Mouse (Mus musculus): Measurements from ENCODE around the gene Olfr70. TPM values are rescaled to one million over a fixed set of nuclear protein-coding genes. Genes with fewer than 3 reads are reported as not detected.

Gene Olfr70
- polyA plus RNA-seq, 1 experiment = not detected

DNA sequence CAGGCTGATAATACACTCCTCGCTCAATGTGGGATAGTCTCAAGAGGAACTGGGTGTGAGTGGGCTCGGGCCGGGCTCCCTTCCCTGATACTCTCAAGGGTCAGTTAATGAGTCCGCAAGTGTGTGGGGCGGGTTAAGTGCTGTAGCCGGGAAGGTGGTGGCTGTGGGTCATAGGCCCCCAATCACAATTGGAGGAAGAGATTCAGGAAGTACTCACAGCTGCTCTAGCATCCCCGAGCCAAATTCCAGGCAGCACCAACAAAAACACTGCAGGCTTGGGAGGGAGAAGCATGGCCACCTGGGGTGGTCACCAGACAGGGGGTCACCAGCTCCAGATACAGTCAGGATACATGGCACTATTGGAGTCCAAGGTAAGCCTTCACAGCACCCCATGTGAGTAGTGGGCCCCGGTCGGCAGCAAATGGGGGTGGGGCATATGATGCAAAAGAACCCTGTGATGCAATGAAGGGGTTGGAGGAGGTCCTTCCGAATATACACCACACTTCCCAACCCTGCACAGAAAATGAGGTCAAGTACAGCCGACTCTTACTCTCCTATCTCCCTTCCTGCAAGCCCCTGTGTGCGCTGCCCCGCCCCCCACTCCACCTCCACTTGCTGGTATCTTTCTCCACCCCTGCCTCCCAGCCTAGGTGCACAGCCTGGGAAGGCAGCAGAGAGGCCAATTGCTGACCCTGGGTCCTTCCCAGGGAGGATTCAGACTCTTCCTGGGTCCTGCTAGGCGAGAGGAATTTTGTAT is 29.4 kb upstream of the Olfr70 start, which contains the start of gene Spaar:
Gene Spaar, plus strand, starts transcription at position 241 of the 757 bp plus-strand sequence.
- peak; percentile 77 for DNase-seq
- WGBS = 16% methylated on average over 14 of the region's 14 CpGs
- Histone ChIP-seq H3K4me1 (ENCODE audit: control insufficient read depth, insufficient read depth, low read length) (peaks cover 35% of the 10 kb centered on the region), H3K4me3 (replicated peaks; ENCODE audit: extremely low read depth, low read depth, low read length) (no peak within 1 kb of the TSS)
- TF ChIP-seq POLR2A (IDR thresholded peaks at IDR 0.05; ENCODE audit: borderline replicate concordance, extremely low read depth, low read depth, low read length) (no peak; the same call in 1 of the 2 replicates), CTCF (IDR thresholded peaks at IDR 0.05; ENCODE audit: insufficient read depth, low read length) (no peak)

DNA sequence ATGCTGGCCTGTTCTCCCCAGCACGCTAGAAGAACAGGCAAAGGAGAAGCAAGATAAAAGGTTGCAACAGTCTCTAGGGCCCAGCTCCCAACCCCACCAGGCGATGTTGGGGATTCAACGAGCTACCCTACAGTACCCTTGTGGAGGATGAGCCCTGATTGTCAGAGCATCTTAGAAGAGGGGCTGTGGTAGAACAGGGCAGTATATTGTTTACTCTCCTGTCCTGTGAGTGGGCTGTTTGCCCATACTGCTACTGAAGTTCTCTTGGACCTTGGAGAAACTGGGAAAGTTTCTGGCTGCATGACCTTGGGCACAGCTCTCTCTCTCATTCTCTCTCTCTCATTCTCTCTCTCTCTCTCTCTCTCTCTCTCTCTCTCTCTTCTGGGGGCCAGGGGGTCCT is 28.5 kb upstream of the Olfr70 start:
- DNase-seq = no peak
- TF ChIP-seq POLR2A (IDR thresholded peaks at IDR 0.05; ENCODE audit: borderline replicate concordance, extremely low read depth, low read depth, low read length) (no peak), CTCF (IDR thresholded peaks at IDR 0.05; ENCODE audit: insufficient read depth, low read length) (no peak)
- no peak overlapping the region for H3K4me3 ChIP-seq (replicated peaks; ENCODE audit: extremely low read depth, low read depth, low read length)
- 28% methylated on average over 3 of the region's 3 CpGs for WGBS
- H3K4me1 ChIP-seq (ENCODE audit: control insufficient read depth, insufficient read depth, low read length) = peaks cover 35% of the 10 kb centered on the region

DNA sequence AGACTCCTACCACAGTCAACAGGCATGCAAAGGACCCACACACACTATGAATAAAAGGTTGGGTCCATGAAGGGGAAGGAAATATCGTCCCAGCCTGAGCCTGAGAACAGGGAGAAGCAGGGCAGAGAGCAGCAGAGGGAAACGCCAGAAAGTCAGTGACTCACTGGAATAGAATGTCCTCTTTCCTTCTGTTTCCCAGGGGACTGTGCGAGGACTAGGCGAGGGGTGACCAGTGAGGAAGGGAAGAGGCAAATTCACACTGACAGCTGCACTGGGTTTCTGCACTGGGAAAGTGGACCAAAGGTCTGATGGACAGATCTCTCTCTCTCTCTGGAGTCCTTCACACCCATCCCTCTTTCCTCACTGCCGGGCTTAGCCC is 28.0 kb upstream of the Olfr70 start:
- H3K4me3 ChIP-seq (replicated peaks; ENCODE audit: extremely low read depth, low read depth, low read length) = no peak overlapping the region
- DNase-seq = peak; percentile 60
- TF ChIP-seq CTCF (IDR thresholded peaks at IDR 0.05; ENCODE audit: insufficient read depth, low read length) (no peak), POLR2A (IDR thresholded peaks at IDR 0.05; ENCODE audit: borderline replicate concordance, extremely low read depth, low read depth, low read length) (peak; percentile 57; the same call in 1 of the 2 replicates)
- WGBS = 10% methylated on average over 5 of the region's 5 CpGs
- peaks cover 35% of the 10 kb centered on the region for H3K4me1 ChIP-seq (ENCODE audit: control insufficient read depth, insufficient read depth, low read length)

DNA sequence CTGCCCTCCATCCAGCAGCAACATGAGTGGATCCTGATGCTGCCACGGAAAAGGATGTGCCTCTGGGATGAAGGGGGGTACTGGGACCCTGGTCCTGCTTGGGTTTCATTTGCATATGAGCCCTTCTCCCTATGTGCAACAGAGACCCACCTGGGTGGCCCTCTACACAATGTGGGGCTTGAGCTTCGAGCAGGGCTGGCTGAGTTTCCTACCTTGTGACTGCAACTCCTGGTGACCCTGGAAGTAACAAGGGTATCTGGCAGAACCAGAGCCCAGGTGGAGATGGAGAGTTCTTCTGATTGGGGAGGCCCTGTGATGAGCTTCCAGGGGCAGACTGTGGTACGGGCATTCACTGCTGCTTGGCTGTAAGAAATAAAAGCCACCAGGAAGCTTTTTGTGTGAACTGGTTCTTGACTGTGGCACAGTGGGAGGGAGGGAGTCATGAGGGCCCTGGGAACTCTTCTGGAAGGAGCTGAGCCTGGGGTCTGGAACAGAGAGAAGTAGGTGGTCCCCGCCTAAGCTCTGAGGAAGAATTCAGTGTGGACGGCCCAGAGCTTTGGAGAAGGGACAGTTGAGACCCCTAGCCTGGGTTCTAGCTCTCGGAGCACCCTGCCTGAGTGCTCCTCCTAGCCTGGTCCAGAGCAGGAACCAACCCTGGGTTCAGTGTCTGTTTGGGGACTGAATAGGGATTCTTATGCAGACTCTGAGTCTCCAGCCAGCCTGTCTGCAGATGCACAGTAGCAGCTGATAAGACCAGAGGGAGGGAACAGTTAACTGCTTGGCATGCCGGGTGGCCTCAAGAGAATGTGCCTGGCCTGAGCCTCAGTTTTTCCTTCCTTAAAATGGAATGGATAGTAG is 27.3 kb upstream of the Olfr70 start:
- no peak overlapping the region for H3K4me3 ChIP-seq (replicated peaks; ENCODE audit: extremely low read depth, low read depth, low read length)
- DNase-seq = peak; percentile 46
- no peak for TF ChIP-seq CTCF (IDR thresholded peaks at IDR 0.05; ENCODE audit: insufficient read depth, low read length)
- no peak for TF ChIP-seq POLR2A (IDR thresholded peaks at IDR 0.05; ENCODE audit: borderline replicate concordance, extremely low read depth, low read depth, low read length)
- WGBS = 63% methylated on average over 7 of the region's 7 CpGs
- peaks cover 35% of the 10 kb centered on the region for H3K4me1 ChIP-seq (ENCODE audit: control insufficient read depth, insufficient read depth, low read length)

DNA sequence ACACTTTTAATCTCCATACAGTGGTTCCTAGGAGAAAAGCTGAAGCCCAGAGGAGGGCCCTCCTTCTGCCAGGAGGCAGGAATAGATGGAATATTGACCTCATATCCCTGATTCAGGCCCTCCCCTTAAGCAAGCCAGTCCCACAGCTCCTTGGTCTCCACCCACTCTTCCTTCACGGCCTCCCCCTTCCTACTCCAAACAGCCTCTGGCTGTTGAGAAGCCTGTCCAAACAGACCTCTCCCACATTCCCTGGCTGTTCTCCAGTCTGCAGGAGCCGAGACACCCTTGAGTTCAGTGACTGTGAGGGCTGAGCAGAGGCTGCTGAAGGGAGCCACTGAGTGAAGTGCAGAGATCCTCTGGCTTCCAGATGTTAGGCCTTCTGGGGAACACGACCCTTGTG is 26.4 kb upstream of the Olfr70 start, which contains the start of gene Hrct1:
Gene Hrct1, plus strand, starts transcription at position 194 of the 400 bp plus-strand sequence.
- 26% methylated on average over 3 of the region's 3 CpGs for WGBS
- peak; percentile 83 for DNase-seq
- Histone ChIP-seq H3K4me3 (replicated peaks; ENCODE audit: extremely low read depth, low read depth, low read length) (no peak within 1 kb of the TSS), H3K4me1 (ENCODE audit: control insufficient read depth, insufficient read depth, low read length) (peaks cover 35% of the 10 kb centered on the region)
- TF ChIP-seq CTCF (IDR thresholded peaks at IDR 0.05; ENCODE audit: insufficient read depth, low read length) (no peak), POLR2A (IDR thresholded peaks at IDR 0.05; ENCODE audit: borderline replicate concordance, extremely low read depth, low read depth, low read length) (peak; percentile 68; the same call in 1 of the 2 replicates)

DNA sequence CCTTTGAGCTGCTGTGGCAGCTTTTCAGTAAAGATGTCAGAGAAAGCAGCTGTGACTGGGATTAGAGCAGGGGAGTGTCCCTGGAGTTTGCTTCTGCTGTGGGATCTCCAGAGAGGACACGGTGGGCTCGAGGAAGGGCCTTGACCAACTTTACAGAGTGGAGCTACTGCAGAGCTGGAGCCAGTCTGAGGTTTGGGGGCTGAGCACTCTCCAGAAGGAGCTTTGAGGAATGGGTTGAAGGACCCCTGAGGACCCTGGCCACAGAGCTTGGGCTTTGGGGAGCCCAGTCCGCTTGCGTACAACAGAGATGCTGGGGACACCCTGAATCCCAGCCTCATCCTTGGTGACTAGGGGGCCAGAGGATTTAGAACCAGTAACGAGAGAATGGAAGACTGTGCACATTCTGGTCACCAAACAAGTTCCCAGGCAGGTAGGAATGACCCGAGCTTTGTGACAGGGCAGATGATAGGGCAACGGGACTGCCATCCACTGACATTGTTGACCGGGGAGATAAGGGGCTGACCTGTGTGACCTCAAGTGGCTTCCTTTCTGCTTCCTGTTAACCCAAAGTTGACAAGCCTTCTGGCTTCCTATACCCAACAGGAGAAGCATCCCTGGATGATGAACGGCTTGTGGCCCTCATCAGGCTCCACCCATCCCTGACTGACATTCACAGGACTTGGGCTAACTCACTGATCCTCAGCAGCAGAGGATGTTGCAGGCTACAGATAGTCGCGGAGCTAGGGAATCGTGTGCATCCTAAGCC is 25.8 kb upstream of the Olfr70 start:
- no peak overlapping the region for H3K4me3 ChIP-seq (replicated peaks; ENCODE audit: extremely low read depth, low read depth, low read length)
- peaks cover 35% of the 10 kb centered on the region for H3K4me1 ChIP-seq (ENCODE audit: control insufficient read depth, insufficient read depth, low read length)
- TF ChIP-seq CTCF (IDR thresholded peaks at IDR 0.05; ENCODE audit: insufficient read depth, low read length) (no peak), POLR2A (IDR thresholded peaks at IDR 0.05; ENCODE audit: borderline replicate concordance, extremely low read depth, low read depth, low read length) (peak; percentile 14; the same call in 1 of the 2 replicates)
- WGBS = 41% methylated on average over 12 of the region's 12 CpGs
- no peak for DNase-seq

DNA sequence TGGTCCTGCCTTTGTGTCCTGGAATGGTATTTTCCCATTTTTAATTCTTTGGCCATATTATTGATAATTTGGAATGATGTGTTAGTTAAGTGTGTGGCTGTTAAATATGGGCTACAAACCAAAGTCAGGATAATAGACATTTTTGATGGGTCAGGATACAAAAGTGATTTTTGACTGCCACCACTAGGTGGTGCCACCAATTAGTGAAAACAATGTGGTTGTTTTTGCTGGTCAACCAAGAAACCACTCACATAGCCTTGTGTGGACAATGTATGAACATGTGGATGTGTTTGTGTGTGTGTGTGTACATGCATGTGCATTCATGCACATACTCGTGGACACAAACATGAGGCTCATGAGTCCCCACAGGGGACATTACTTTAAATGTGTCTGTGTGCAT is 24.2 kb upstream of the Olfr70 start:
- H3K4me3 ChIP-seq (replicated peaks; ENCODE audit: extremely low read depth, low read depth, low read length) = no peak overlapping the region
- DNase-seq = peak; percentile 50
- WGBS = 14% methylated on average over 1 of the region's 1 CpGs
- TF ChIP-seq CTCF (IDR thresholded peaks at IDR 0.05; ENCODE audit: insufficient read depth, low read length) (peak; percentile 28; the same call in 1 of the 2 replicates), POLR2A (IDR thresholded peaks at IDR 0.05; ENCODE audit: borderline replicate concordance, extremely low read depth, low read depth, low read length) (no peak)
- H3K4me1 ChIP-seq (ENCODE audit: control insufficient read depth, insufficient read depth, low read length) = peaks cover 27% of the 10 kb centered on the region

DNA sequence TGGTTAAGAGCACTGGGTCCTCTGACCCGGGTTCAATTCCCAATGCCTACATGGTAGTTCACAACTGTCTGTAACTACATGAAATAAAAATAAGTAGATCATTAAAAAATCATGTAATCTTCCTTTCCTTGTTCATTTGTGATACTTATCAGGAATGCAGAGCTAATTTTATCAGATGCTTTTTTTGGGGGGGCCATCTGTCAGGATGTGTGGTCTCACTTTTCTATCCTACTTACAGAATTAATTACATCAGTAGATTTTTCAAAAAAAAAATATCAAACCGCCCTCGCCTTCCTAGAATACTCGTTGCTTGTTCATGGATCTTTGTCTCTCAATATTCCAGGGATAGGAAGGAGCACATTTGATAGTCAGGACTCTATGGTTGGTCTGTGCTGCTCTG is 21.6 kb upstream of the Olfr70 start:
- WGBS = 83% methylated on average over 4 of the region's 4 CpGs
- DNase-seq = no peak
- no peak overlapping the region for H3K4me3 ChIP-seq (replicated peaks; ENCODE audit: extremely low read depth, low read depth, low read length)
- TF ChIP-seq CTCF (IDR thresholded peaks at IDR 0.05; ENCODE audit: insufficient read depth, low read length) = no peak
- TF ChIP-seq POLR2A (IDR thresholded peaks at IDR 0.05; ENCODE audit: borderline replicate concordance, extremely low read depth, low read depth, low read length) = no peak
- peaks cover 4% of the 10 kb centered on the region for H3K4me1 ChIP-seq (ENCODE audit: control insufficient read depth, insufficient read depth, low read length)

Data from lung, adult 2 months (tissue).